Mouse (Mus musculus) stomach, embryonic 14.5 days (tissue): ENCODE data around the gene Hoxa9. TPM values are rescaled to one million over a fixed set of nuclear protein-coding genes. Genes with fewer than 3 reads are reported as not detected.

ENCODE experiments used
- ATAC-seq: fragments of 200-750 bp; cut with Nextera tagmentation; 2 replicates; pipeline ENCODE4 v1.8.0; 2017; ENCODE audit warnings: low read depth, moderate TSS enrichment; ENCODE audit not compliant: insufficient number of reproducible peaks, insufficient read depth, low FRiP score
- H3K27ac ChIP-seq: fragments of 300-500 bp; sonication (generic); 2 replicates; pipeline ENCODE4 v1.5.1; 2014; ENCODE audit warnings: mild to moderate bottlenecking, low read length, moderate library complexity, mixed read lengths
- H3K27me3 ChIP-seq: fragments of 300-500 bp; sonication (generic); 2 replicates; pipeline ENCODE4 v1.6.1; 2014; ENCODE audit warnings: low read length, control low read depth, mixed read lengths; ENCODE audit not compliant: control insufficient read depth, insufficient read depth
- H3K36me3 ChIP-seq: fragments of 300-500 bp; sonication (generic); 2 replicates; pipeline ENCODE4 v1.6.1; 2014; ENCODE audit warnings: mild to moderate bottlenecking, control low read depth, low read length, moderate library complexity, mixed read lengths; ENCODE audit not compliant: control insufficient read depth, insufficient read depth
- H3K4me1 ChIP-seq: fragments of 300-500 bp; sonication (generic); 2 replicates; pipeline ENCODE4 v1.6.1; 2014; ENCODE audit warnings: low read length, control low read depth, mixed read lengths; ENCODE audit not compliant: control insufficient read depth, insufficient read depth
- H3K4me2 ChIP-seq: fragments of 300-500 bp; sonication (generic); replicated peaks from 2 replicates; pipeline ENCODE4 v1.6.1; 2014; ENCODE audit warnings: low read depth, low read length, control low read depth
- H3K4me3 ChIP-seq: fragments of 300-500 bp; sonication (generic); 2 replicates; pipeline ENCODE4 v1.5.1; 2014; ENCODE audit warnings: low read depth, low read length, control low read depth
- H3K9ac ChIP-seq: fragments of 300-500 bp; sonication (generic); replicated peaks from 2 replicates; pipeline ENCODE4 v1.6.1; 2014; ENCODE audit warnings: low read depth, mild to moderate bottlenecking, control low read depth, low read length, moderate library complexity, mixed read lengths
- H3K9me3 ChIP-seq: fragments of 300-500 bp; sonication (generic); 2 replicates; pipeline ENCODE4 v1.6.1; 2016; ENCODE audit warnings: low read depth, low read length, control low read depth; ENCODE audit not compliant: control insufficient read depth
- WGBS: fragments of 180-500 bp; shearing (Covaris S2); extraction: QIAGEN DNeasy Blood & Tissue Kit; methylation state at CpG from one replicate; pipeline ENCODE4 v1.1.7; 2014; 5-methylcytosine and 5-hydroxymethylcytosine counted together
- polyA plus RNA-seq: library from polyadenylated mRNA; unstranded; fragments of >200 nt; fragmentation: Nextera tagmentation; extraction: Ambion mirVana; gene quantifications from 2 replicates; pipeline ENCODE4 v1.2.1, GENCODE M21; 2014

Gene Hoxa9
- polyA plus RNA-seq, 1 experiment from 2014 or later: 1.5 TPM

- no peak overlapping the region for H3K9ac ChIP-seq
- no peak for ATAC-seq
- H3K4me3 ChIP-seq: no peak overlapping the region
- H3K36me3 ChIP-seq: no peaks in the 10 kb centered on the region
- H3K4me2 ChIP-seq: no peak overlapping the region
- H3K27ac ChIP-seq: no peak overlapping the region
- H3K4me1 ChIP-seq: 0 out of 2 replicates have a peak, but pooled peaks cover 5% of the 10 kb centered on the region
- H3K27me3 ChIP-seq: peaks cover 67% of the 10 kb centered on the region
- 2% methylated on average over 5 of the region's 5 CpGs for WGBS
- no peaks in the 10 kb centered on the region for H3K9me3 ChIP-seq
Observed at GRCm38 (mm10) chr6:52264106-52264790, 33.4 kb upstream of the Hoxa9 start.

- no peak overlapping the region for H3K4me2 ChIP-seq
- ATAC-seq: no peak
- H3K27me3 ChIP-seq: peaks cover 61% of the 10 kb centered on the region
- 3% methylated on average over 6 of the region's 6 CpGs for WGBS
- H3K9ac ChIP-seq: no peak overlapping the region
- H3K9me3 ChIP-seq: no peaks in the 10 kb centered on the region
- no peak overlapping the region for H3K27ac ChIP-seq
- 0 out of 2 replicates have a peak, but pooled peaks cover 5% of the 10 kb centered on the region for H3K4me1 ChIP-seq
- H3K4me3 ChIP-seq: no peak overlapping the region
- no peaks in the 10 kb centered on the region for H3K36me3 ChIP-seq
Observed at GRCm38 (mm10) chr6:52263321-52263585, 32.4 kb upstream of the Hoxa9 start.

GRCm38 (mm10) chr6:52262463-52263320 lies 31.8 kb upstream of the Hoxa9 start:
- Histone ChIP-seq H3K36me3 (no peaks in the 10 kb centered on the region), H3K27me3 (peaks cover 60% of the 10 kb centered on the region), H3K4me1 (0 out of 2 replicates have a peak, but pooled peaks cover 5% of the 10 kb centered on the region), H3K9me3 (no peaks in the 10 kb centered on the region), H3K27ac (no peak overlapping the region), H3K9ac (no peak overlapping the region), H3K4me3 (no peak overlapping the region), H3K4me2 (no peak overlapping the region)
- no peak for ATAC-seq
- WGBS: under 1% methylated on average over 24 of the region's 24 CpGs

- H3K9me3 ChIP-seq: no peaks in the 10 kb centered on the region
- 0 out of 2 replicates have a peak, but pooled peaks cover 5% of the 10 kb centered on the region for H3K4me1 ChIP-seq
- WGBS: 5% methylated on average over 9 of the region's 9 CpGs
- H3K4me3 ChIP-seq: no peak overlapping the region
- H3K36me3 ChIP-seq: no peaks in the 10 kb centered on the region
- no peak for ATAC-seq
- H3K27me3 ChIP-seq: peaks cover 60% of the 10 kb centered on the region
- no peak overlapping the region for H3K9ac ChIP-seq
- no peak overlapping the region for H3K4me2 ChIP-seq
- H3K27ac ChIP-seq: no peak overlapping the region
Observed at GRCm38 (mm10) chr6:52261751-52262462, 31.0 kb upstream of the Hoxa9 start.

GRCm38 (mm10) chr6:52260654-52261575 lies 30.0 kb upstream of the Hoxa9 start, which contains the start of gene Hoxa13:
Hoxa13 (minus strand) TSS chr6:52260880.
- H3K9ac ChIP-seq: no peak within 1 kb of the TSS
- H3K27ac ChIP-seq: no peak within 1 kb of the TSS
- ATAC-seq: 0 out of 2 replicates have a peak, but pooled peaks have one; percentile 23
- no peaks in the 10 kb centered on the region for H3K36me3 ChIP-seq
- 0 out of 2 replicates have a peak, but pooled peaks cover 5% of the 10 kb centered on the region for H3K4me1 ChIP-seq
- 1% methylated on average over 32 of the region's 72 CpGs for WGBS
- peak within 1 kb of the TSS; percentile 64 for H3K4me2 ChIP-seq
- H3K27me3 ChIP-seq: peaks cover 58% of the 10 kb centered on the region
- no peaks in the 10 kb centered on the region for H3K9me3 ChIP-seq
- H3K4me3 ChIP-seq: peak within 1 kb of the TSS; percentile 20

GRCm38 (mm10) chr6:52259811-52260261 lies 28.9 kb upstream of the Hoxa9 start:
- no peak for ATAC-seq
- H3K4me1 ChIP-seq: 0 out of 2 replicates have a peak, but pooled peaks cover 5% of the 10 kb centered on the region
- peak overlapping the region; percentile 64 for H3K4me2 ChIP-seq
- WGBS: under 1% methylated on average over 39 of the region's 39 CpGs
- peaks cover 57% of the 10 kb centered on the region for H3K27me3 ChIP-seq
- no peak overlapping the region for H3K9ac ChIP-seq
- no peaks in the 10 kb centered on the region for H3K36me3 ChIP-seq
- H3K9me3 ChIP-seq: no peaks in the 10 kb centered on the region
- peak overlapping the region; percentile 20 for H3K4me3 ChIP-seq
- H3K27ac ChIP-seq: no peak overlapping the region

GRCm38 (mm10) chr6:52259081-52259790 lies 28.3 kb upstream of the Hoxa9 start:
- Histone ChIP-seq H3K27ac (no peak overlapping the region), H3K4me3 (peak overlapping the region; percentile 20; the same call in 1 of the 2 replicates), H3K4me1 (0 out of 2 replicates have a peak, but pooled peaks cover 5% of the 10 kb centered on the region), H3K9ac (no peak overlapping the region), H3K9me3 (no peaks in the 10 kb centered on the region), H3K27me3 (peaks cover 52% of the 10 kb centered on the region), H3K4me2 (no peak overlapping the region), H3K36me3 (no peaks in the 10 kb centered on the region)
- 2% methylated on average over 24 of the region's 25 CpGs for WGBS
- no peak for ATAC-seq
